Mouse (Mus musculus): ENCODE measurements around the gene Tekt4. TPM values are rescaled to one million over a fixed set of nuclear protein-coding genes. Genes with fewer than 3 reads are reported as not detected.

The Tekt4 gene
- polyA plus RNA-seq, 1 experiment from 2014 or later, result not detected

- WGBS, result 67% methylated on average over 4 of the region's 4 CpGs
- ATAC-seq, result no peak
- H3K36me3 ChIP-seq (ENCODE audit: control insufficient read depth, insufficient read depth, low read length), result no peaks in the 10 kb centered on the region
- no peak overlapping the region for H3K9ac ChIP-seq (ENCODE audit: low read depth, low read length)
- H3K9me3 ChIP-seq (ENCODE audit: control insufficient read depth, low read length), result no peaks in the 10 kb centered on the region
- no peak overlapping the region for H3K27ac ChIP-seq (ENCODE audit: low read length)
- peaks cover 29% of the 10 kb centered on the region for H3K4me1 ChIP-seq (ENCODE audit: control insufficient read depth, insufficient read depth, low read length)
- H3K4me2 ChIP-seq (ENCODE audit: low read depth, low read length), result no peak overlapping the region
- no peak overlapping the region for H3K4me3 ChIP-seq (ENCODE audit: low read length)
- no peaks in the 10 kb centered on the region for H3K27me3 ChIP-seq (replicated peaks; ENCODE audit: control insufficient read depth, insufficient read depth, low read length)
These were observed 40.2 kb upstream of the Tekt4 start for GRCm38 (mm10) chr17:25414209-25414608.

DNA sequence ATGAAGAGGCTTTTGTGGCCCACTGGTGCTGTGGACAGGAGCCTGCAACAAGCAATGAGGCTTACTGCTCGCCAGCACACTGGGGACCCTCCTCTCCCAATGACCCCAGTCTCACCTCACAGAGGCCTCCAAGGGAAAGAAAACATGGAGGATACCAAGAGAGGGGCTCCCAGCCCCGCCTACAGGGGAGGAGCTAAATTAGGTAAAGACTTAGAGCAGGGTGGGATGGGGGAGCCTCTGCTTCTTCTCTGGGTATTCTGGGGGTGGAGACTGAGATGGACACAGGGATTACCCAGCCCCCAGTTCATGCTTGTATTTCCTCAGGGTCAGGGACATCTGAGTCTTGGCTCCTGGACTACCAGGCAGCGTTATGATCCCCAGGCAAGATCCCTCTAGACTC is 39.5 kb upstream of the Tekt4 start:
- H3K9me3 ChIP-seq (ENCODE audit: control insufficient read depth, low read length), result no peaks in the 10 kb centered on the region
- H3K4me3 ChIP-seq (ENCODE audit: low read length), result no peak overlapping the region
- peaks cover 29% of the 10 kb centered on the region for H3K4me1 ChIP-seq (ENCODE audit: control insufficient read depth, insufficient read depth, low read length)
- WGBS, result 32% methylated on average over 3 of the region's 3 CpGs
- no peaks in the 10 kb centered on the region for H3K36me3 ChIP-seq (ENCODE audit: control insufficient read depth, insufficient read depth, low read length)
- no peak overlapping the region for H3K9ac ChIP-seq (ENCODE audit: low read depth, low read length)
- no peak overlapping the region for H3K4me2 ChIP-seq (ENCODE audit: low read depth, low read length)
- peak overlapping the region; percentile 27; the same call in 1 of the 2 replicates for H3K27ac ChIP-seq (ENCODE audit: low read length)
- ATAC-seq, result no peak
- H3K27me3 ChIP-seq (replicated peaks; ENCODE audit: control insufficient read depth, insufficient read depth, low read length), result no peaks in the 10 kb centered on the region

DNA sequence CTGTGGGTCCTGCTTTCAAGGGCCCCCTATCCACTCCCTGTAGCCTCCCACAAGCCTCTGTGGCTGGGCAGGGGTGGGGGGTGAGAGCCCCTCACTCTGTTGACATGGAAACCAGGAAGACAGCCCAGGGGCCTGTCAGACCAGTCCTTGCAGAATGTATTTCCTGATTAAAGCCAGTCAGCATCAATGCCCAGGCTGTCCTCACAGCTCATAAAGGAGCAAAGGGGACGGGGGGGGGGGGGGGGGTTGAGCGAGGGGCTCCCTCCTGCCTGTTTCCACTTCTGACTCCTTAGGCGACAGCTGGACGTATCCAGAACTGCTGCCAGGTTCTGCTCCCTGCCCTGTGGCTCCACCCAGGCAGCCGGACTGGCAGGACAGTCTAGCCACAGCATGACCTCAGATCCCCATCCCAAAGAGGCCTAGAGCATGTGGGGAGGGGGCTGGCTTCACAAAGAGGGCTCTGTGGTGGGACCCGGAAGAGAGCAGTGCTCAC is 38.9 kb upstream of the Tekt4 start:
- peak overlapping the region; percentile 58; the same call in 1 of the 2 replicates for H3K27ac ChIP-seq (ENCODE audit: low read length)
- no peak overlapping the region for H3K4me2 ChIP-seq (ENCODE audit: low read depth, low read length)
- no peaks in the 10 kb centered on the region for H3K9me3 ChIP-seq (ENCODE audit: control insufficient read depth, low read length)
- WGBS, result 13% methylated on average over 5 of the region's 6 CpGs
- H3K27me3 ChIP-seq (replicated peaks; ENCODE audit: control insufficient read depth, insufficient read depth, low read length), result no peaks in the 10 kb centered on the region
- H3K9ac ChIP-seq (ENCODE audit: low read depth, low read length), result no peak overlapping the region
- H3K36me3 ChIP-seq (ENCODE audit: control insufficient read depth, insufficient read depth, low read length), result no peaks in the 10 kb centered on the region
- ATAC-seq, result peak; percentile 61
- peaks cover 27% of the 10 kb centered on the region for H3K4me1 ChIP-seq (ENCODE audit: control insufficient read depth, insufficient read depth, low read length)
- no peak overlapping the region for H3K4me3 ChIP-seq (ENCODE audit: low read length)

DNA sequence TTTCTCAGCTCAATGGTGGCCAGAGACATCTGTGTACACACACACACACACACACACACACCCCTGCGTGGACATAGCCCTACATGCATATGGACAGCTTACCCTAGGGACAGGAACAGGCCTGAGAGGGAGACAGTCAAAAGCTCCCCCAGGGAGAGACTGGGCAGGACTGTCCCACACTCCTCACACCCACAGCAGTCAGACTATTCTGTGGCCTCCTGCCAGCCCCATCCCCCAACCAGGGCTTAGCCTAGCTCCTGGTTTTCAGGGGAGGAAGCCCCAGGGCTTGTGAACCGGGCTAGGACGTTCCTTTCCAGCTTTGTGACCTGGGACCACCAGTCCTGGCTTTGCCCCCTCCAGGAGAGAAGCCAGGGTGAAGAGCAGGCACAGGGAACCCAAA is 38.2 kb upstream of the Tekt4 start:
- no peaks in the 10 kb centered on the region for H3K9me3 ChIP-seq (ENCODE audit: control insufficient read depth, low read length)
- WGBS, result 13% methylated on average over 3 of the region's 3 CpGs
- H3K36me3 ChIP-seq (ENCODE audit: control insufficient read depth, insufficient read depth, low read length), result no peaks in the 10 kb centered on the region
- H3K4me3 ChIP-seq (ENCODE audit: low read length), result no peak overlapping the region
- peaks cover 27% of the 10 kb centered on the region for H3K4me1 ChIP-seq (ENCODE audit: control insufficient read depth, insufficient read depth, low read length)
- no peaks in the 10 kb centered on the region for H3K27me3 ChIP-seq (replicated peaks; ENCODE audit: control insufficient read depth, insufficient read depth, low read length)
- H3K4me2 ChIP-seq (ENCODE audit: low read depth, low read length), result no peak overlapping the region
- peak; percentile 10; the same call in 1 of the 2 replicates for ATAC-seq
- H3K27ac ChIP-seq (ENCODE audit: low read length), result peak overlapping the region; percentile 58
- 0 out of 2 replicates have a peak overlapping the region, but pooled peaks have one; percentile 7 for H3K9ac ChIP-seq (ENCODE audit: low read depth, low read length)

- Histone ChIP-seq H3K27me3 (replicated peaks; ENCODE audit: control insufficient read depth, insufficient read depth, low read length) (no peaks in the 10 kb centered on the region), H3K36me3 (ENCODE audit: control insufficient read depth, insufficient read depth, low read length) (no peaks in the 10 kb centered on the region), H3K4me3 (ENCODE audit: low read length) (no peak overlapping the region), H3K4me2 (ENCODE audit: low read depth, low read length) (no peak overlapping the region), H3K4me1 (ENCODE audit: control insufficient read depth, insufficient read depth, low read length) (peaks cover 27% of the 10 kb centered on the region), H3K9me3 (ENCODE audit: control insufficient read depth, low read length) (no peaks in the 10 kb centered on the region), H3K27ac (ENCODE audit: low read length) (no peak overlapping the region), H3K9ac (ENCODE audit: low read depth, low read length) (no peak overlapping the region)
- 76% methylated on average over 6 of the region's 6 CpGs for WGBS
- ATAC-seq, result no peak
These were observed 36.4 kb upstream of the Tekt4 start for GRCm38 (mm10) chr17:25417990-25418389.

- WGBS, result 32% methylated on average over 9 of the region's 9 CpGs
- Histone ChIP-seq H3K4me1 (ENCODE audit: control insufficient read depth, insufficient read depth, low read length) (peaks cover 27% of the 10 kb centered on the region), H3K9me3 (ENCODE audit: control insufficient read depth, low read length) (no peaks in the 10 kb centered on the region), H3K27me3 (replicated peaks; ENCODE audit: control insufficient read depth, insufficient read depth, low read length) (no peaks in the 10 kb centered on the region), H3K27ac (ENCODE audit: low read length) (no peak overlapping the region), H3K36me3 (ENCODE audit: control insufficient read depth, insufficient read depth, low read length) (no peaks in the 10 kb centered on the region), H3K4me3 (ENCODE audit: low read length) (no peak overlapping the region), H3K9ac (ENCODE audit: low read depth, low read length) (no peak overlapping the region), H3K4me2 (ENCODE audit: low read depth, low read length) (no peak overlapping the region)
- ATAC-seq, result no peak
These were observed 35.5 kb upstream of the Tekt4 start for GRCm38 (mm10) chr17:25418926-25419325.

DNA sequence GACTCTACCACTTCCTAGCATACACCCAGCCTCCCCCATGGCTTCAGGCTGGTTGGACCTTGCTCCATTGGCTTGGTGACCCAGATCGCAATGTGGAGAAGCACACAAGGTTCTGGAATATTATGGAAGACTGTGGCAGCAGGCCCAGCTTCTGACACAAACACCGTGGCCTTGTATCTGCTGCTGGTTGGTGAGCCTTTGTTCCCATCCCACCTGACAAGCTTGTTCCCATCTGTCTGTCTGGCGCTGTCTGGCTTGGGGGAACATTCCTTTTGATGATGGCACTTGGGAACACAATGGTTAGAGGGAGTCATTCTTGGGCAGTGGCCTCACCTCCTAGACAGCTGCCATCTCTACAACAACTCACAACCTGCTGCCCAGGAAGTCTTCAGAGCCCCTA is 33.4 kb upstream of the Tekt4 start:
- Histone ChIP-seq H3K4me2 (ENCODE audit: low read depth, low read length) (no peak overlapping the region), H3K27me3 (replicated peaks; ENCODE audit: control insufficient read depth, insufficient read depth, low read length) (no peaks in the 10 kb centered on the region), H3K9me3 (ENCODE audit: control insufficient read depth, low read length) (no peaks in the 10 kb centered on the region), H3K27ac (ENCODE audit: low read length) (no peak overlapping the region), H3K9ac (ENCODE audit: low read depth, low read length) (no peak overlapping the region), H3K4me3 (ENCODE audit: low read length) (no peak overlapping the region), H3K36me3 (ENCODE audit: control insufficient read depth, insufficient read depth, low read length) (no peaks in the 10 kb centered on the region), H3K4me1 (ENCODE audit: control insufficient read depth, insufficient read depth, low read length) (peaks cover 13% of the 10 kb centered on the region)
- ATAC-seq, result no peak
- 86% methylated on average over 3 of the region's 3 CpGs for WGBS

DNA sequence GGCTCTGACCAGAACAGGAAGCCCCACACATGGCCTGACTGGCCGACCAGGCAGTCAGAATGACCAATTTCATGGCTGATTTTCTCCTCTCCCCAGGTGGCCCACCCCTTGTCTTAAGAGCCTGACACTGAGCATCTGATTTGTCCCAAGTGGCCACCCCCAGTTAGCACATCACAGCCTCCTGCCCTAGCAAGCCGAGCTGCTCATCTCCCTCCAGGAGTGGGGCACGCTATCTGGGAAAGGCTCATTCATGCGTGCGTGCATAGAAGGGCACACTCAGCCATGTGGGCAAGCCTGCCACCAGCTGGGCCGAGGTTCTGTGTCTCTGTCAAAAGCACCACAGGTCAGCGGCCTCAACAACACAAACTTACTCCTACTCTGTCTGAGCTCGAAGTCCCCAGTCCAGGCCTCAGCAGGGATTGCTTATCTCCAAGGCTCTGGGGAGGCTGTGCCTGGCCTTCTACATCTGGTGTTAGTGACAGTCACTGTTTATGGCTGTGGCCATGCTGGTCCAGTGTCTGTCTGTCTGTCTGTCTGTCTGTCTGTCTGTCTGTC is 29.8 kb upstream of the Tekt4 start:
- no peaks in the 10 kb centered on the region for H3K36me3 ChIP-seq (ENCODE audit: control insufficient read depth, insufficient read depth, low read length)
- H3K27ac ChIP-seq (ENCODE audit: low read length), result no peak overlapping the region
- ATAC-seq, result no peak
- no peak overlapping the region for H3K9ac ChIP-seq (ENCODE audit: low read depth, low read length)
- no peak overlapping the region for H3K4me2 ChIP-seq (ENCODE audit: low read depth, low read length)
- no peaks in the 10 kb centered on the region for H3K27me3 ChIP-seq (replicated peaks; ENCODE audit: control insufficient read depth, insufficient read depth, low read length)
- 54% methylated on average over 8 of the region's 8 CpGs for WGBS
- H3K4me1 ChIP-seq (ENCODE audit: control insufficient read depth, insufficient read depth, low read length), result peaks cover 17% of the 10 kb centered on the region
- no peaks in the 10 kb centered on the region for H3K9me3 ChIP-seq (ENCODE audit: control insufficient read depth, low read length)
- no peak overlapping the region for H3K4me3 ChIP-seq (ENCODE audit: low read length)

DNA sequence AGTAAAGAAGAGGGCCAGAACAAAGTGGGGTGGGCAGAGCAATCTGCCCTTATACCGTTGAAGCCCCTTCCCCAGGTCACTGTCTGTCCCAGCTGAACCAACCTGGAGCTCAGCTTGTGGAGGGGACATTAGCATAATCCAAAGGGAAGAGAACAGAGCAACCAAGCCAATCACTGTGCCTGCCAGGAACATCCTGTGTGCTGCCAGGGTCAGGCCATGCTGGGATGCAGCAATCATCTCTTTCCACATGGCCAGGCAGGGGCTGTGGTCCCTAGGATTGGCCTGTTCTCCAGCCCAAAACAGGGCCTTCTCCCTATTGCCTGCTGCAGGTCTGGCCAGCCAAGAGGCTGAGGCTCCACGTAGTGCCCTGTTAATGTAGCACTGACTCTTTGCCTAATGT is 28.4 kb upstream of the Tekt4 start:
- H3K27me3 ChIP-seq (replicated peaks; ENCODE audit: control insufficient read depth, insufficient read depth, low read length), result no peaks in the 10 kb centered on the region
- no peak overlapping the region for H3K4me2 ChIP-seq (ENCODE audit: low read depth, low read length)
- no peak overlapping the region for H3K4me3 ChIP-seq (ENCODE audit: low read length)
- H3K9me3 ChIP-seq (ENCODE audit: control insufficient read depth, low read length), result no peaks in the 10 kb centered on the region
- H3K36me3 ChIP-seq (ENCODE audit: control insufficient read depth, insufficient read depth, low read length), result no peaks in the 10 kb centered on the region
- H3K27ac ChIP-seq (ENCODE audit: low read length), result no peak overlapping the region
- H3K4me1 ChIP-seq (ENCODE audit: control insufficient read depth, insufficient read depth, low read length), result peaks cover 31% of the 10 kb centered on the region
- H3K9ac ChIP-seq (ENCODE audit: low read depth, low read length), result no peak overlapping the region
- ATAC-seq, result no peak
- 59% methylated on average over 2 of the region's 2 CpGs for WGBS

DNA sequence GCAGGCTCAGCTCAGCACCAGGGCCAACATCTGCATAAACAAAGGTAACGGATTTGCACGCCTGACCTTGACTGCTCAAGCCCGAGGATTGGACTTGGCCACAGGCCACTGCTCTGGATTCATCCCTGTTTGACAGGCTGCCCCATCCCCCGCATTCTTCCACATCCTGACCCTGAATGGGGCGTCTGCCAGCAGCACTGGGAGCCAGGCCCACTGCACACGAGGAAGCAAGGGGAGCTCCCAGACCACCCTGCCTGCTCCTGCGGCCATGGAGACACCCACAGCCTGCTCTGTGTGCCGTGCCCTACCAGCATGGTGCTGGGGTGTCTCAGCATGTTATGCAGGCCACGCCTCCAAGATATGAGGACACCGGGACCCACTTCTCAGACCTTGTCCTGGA is 27.0 kb upstream of the Tekt4 start:
- Histone ChIP-seq H3K27ac (ENCODE audit: low read length) (peak overlapping the region; percentile 43; the same call in 1 of the 2 replicates), H3K27me3 (replicated peaks; ENCODE audit: control insufficient read depth, insufficient read depth, low read length) (peaks cover 5% of the 10 kb centered on the region; the same call in 1 of the 2 replicates), H3K4me2 (ENCODE audit: low read depth, low read length) (no peak overlapping the region), H3K4me1 (ENCODE audit: control insufficient read depth, insufficient read depth, low read length) (peaks cover 44% of the 10 kb centered on the region), H3K9ac (ENCODE audit: low read depth, low read length) (peak overlapping the region; percentile 30; the same call in 1 of the 2 replicates), H3K9me3 (ENCODE audit: control insufficient read depth, low read length) (no peaks in the 10 kb centered on the region), H3K36me3 (ENCODE audit: control insufficient read depth, insufficient read depth, low read length) (no peaks in the 10 kb centered on the region), H3K4me3 (ENCODE audit: low read length) (no peak overlapping the region)
- WGBS, result 29% methylated on average over 10 of the region's 10 CpGs
- peak; percentile 71 for ATAC-seq

Measured in intestine, embryonic 16.5 days (tissue).